Mouse (Mus musculus): ENCODE measurements around the gene Polr2a. TPM values are rescaled to one million over a fixed set of nuclear protein-coding genes. Genes with fewer than 3 reads are reported as not detected.
"Not testable (repeated sequence)": the region's sequence is repeated elsewhere in the genome, so short reads cannot be mapped to it uniquely, and the experiment has no call there.

Polr2a gene
- polyA plus RNA-seq, 1 experiment from 2014 or later = 13.0 TPM

DNA sequence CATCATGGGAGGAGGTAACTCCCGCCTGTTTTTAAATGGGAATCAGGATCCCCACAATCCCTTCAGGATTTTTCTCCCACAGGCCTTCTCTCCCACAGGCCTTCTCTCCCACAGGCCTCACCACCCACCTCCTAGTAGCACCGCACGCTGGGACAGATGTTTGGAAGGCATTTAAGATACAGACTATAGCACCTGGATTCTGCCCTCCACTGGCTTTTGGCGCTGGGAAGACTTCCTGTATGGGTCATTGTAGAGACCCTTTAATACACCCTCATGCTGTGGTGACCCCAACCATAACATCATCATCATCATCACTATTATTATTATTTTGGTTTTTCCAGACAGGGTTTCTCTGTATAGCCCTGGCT lies 51.0 kb downstream of the Polr2a start:
- Histone ChIP-seq H3K27me3 (ENCODE audit: control insufficient read depth, insufficient read depth, low read depth, low read length) (no peaks in the 10 kb centered on the region), H3K27ac (ENCODE audit: low read length) (no peak overlapping the region), H3K36me3 (ENCODE audit: control insufficient read depth, insufficient read depth, low read length) (no peaks in the 10 kb centered on the region), H3K9ac (ENCODE audit: low read depth, low read length) (no peak overlapping the region), H3K4me1 (ENCODE audit: control insufficient read depth, insufficient read depth, low read length) (no peaks in the 10 kb centered on the region), H3K4me3 (ENCODE audit: low read depth, low read length) (no peak overlapping the region), H3K4me2 (ENCODE audit: low read length) (no peak overlapping the region), H3K9me3 (replicated peaks; ENCODE audit: control insufficient read depth, low read length, poor library complexity, severe bottlenecking) (no peaks in the 10 kb centered on the region)
- ATAC-seq = no peak
- WGBS = 88% methylated on average over 4 of the region's 4 CpGs

DNA sequence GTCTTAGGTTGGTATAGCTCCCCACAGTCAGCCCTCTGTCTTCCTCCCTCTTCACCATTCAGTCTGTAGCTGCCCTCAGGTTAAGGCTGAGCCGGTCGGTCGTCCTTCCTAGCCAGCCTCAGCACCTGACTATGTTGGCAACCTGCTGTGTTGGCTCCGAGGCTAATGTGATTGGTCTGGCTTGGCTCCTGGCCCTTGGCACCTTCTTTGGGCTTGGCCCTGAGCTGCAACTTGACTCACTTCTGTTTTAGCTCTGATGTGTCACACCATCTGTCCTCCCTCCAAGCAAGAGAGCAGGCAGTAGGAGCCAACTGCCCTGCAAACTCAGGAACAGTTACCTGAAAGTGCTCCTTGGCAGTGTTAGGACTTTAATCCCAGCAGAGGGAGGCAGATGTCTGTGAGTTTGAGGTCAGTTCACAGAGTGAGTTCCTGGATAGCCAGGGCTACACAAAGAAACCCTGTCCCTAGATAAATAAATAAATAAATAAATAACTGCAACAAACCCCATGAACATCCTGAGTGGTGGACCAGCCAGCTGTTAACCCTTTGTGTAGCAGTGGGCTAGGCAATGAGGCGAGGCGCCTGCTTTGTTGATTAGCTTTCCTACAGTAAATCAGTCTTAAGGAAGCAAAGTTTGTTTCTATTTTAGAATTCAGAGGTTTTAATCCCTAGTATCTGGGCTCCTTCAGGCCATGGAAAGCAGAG lies 51.5 kb downstream of the Polr2a start:
- H3K36me3 ChIP-seq (ENCODE audit: control insufficient read depth, insufficient read depth, low read length) = no peaks in the 10 kb centered on the region
- ATAC-seq = no peak
- WGBS = 51% methylated on average over 6 of the region's 6 CpGs
- H3K27me3 ChIP-seq (ENCODE audit: control insufficient read depth, insufficient read depth, low read depth, low read length) = no peaks in the 10 kb centered on the region
- no peaks in the 10 kb centered on the region for H3K4me1 ChIP-seq (ENCODE audit: control insufficient read depth, insufficient read depth, low read length)
- H3K9ac ChIP-seq (ENCODE audit: low read depth, low read length) = no peak overlapping the region
- H3K4me2 ChIP-seq (ENCODE audit: low read length) = no peak overlapping the region
- no peak overlapping the region for H3K27ac ChIP-seq (ENCODE audit: low read length)
- no peak overlapping the region for H3K4me3 ChIP-seq (ENCODE audit: low read depth, low read length)
- no peaks in the 10 kb centered on the region for H3K9me3 ChIP-seq (replicated peaks; ENCODE audit: control insufficient read depth, low read length, poor library complexity, severe bottlenecking)

DNA sequence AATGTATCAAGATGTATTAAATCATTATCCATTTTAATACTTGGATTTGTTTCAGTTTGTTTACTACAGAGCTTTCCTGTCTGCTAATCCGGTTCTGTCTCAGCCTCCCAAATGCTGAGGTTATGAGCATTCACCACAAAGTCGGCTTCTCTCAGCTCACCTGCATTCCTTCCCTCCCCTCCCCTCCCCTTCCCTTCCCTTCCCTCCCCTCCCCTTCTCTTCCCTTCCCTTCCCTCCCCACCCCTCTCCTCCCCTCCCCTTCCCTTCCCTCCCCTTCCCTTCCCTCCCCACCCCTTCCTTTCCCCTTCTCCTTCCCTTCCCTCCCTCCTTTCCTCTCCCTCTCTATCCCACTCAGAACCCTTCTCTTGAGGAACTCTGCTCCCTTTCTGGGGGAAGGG lies 53.8 kb downstream of the Polr2a start:
- H3K27ac ChIP-seq (ENCODE audit: low read length) = no peak overlapping the region

DNA sequence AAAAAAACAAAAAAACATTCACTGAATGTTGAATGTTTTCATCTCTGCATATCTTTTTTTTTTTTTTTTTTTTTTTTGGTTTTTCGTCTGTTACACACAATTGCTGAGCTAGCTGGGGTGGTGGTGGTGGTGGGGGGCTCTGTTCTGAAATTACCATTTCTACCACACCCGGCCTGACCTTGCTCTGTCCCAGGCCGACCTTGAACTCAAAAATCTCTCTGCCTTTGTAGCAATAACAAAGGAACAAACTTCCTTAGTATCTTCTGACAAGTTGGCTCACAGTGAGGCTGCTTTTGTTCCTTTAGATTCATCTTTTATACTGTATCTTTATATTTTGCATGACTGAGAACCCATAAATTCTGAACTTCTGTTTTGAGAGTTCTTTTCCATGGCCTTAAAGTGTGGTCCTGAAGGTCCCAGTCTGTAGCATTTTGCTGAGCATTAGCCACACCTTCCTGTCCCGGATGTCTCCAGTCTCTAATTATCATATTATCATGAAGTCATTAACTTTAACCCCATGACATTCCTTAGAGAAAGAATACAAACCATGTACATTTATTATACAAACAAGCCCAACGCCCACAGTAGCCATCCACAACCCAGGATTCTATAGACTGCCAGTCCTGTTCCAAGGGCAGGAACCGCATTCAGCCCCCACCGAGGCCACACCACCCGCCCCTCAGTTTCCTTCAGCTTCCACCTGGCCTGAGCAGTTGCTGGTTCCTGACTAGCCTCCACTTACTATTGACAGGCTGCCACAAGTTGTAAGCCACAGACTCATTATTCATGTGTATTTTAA lies 54.4 kb downstream of the Polr2a start:
- 70% methylated on average over 8 of the region's 8 CpGs for WGBS
- H3K36me3 ChIP-seq (ENCODE audit: control insufficient read depth, insufficient read depth, low read length) = no peaks in the 10 kb centered on the region
- H3K9me3 ChIP-seq (replicated peaks; ENCODE audit: control insufficient read depth, low read length, poor library complexity, severe bottlenecking) = no peaks in the 10 kb centered on the region
- H3K27me3 ChIP-seq (ENCODE audit: control insufficient read depth, insufficient read depth, low read depth, low read length) = no peaks in the 10 kb centered on the region
- H3K4me3 ChIP-seq (ENCODE audit: low read depth, low read length) = no peak overlapping the region
- no peak overlapping the region for H3K27ac ChIP-seq (ENCODE audit: low read length)
- H3K9ac ChIP-seq (ENCODE audit: low read depth, low read length) = no peak overlapping the region
- H3K4me1 ChIP-seq (ENCODE audit: control insufficient read depth, insufficient read depth, low read length) = no peaks in the 10 kb centered on the region
- H3K4me2 ChIP-seq (ENCODE audit: low read length) = no peak overlapping the region
- ATAC-seq = no peak

More for the DNA sequence above, 53.8 kb downstream of the Polr2a start:
- H3K9ac ChIP-seq (ENCODE audit: low read depth, low read length) = no peak overlapping the region
- no peaks in the 10 kb centered on the region for H3K36me3 ChIP-seq (ENCODE audit: control insufficient read depth, insufficient read depth, low read length)
- no peak overlapping the region for H3K4me2 ChIP-seq (ENCODE audit: low read length)
- H3K4me3 ChIP-seq (ENCODE audit: low read depth, low read length) = no peak overlapping the region
- H3K27me3 ChIP-seq (ENCODE audit: control insufficient read depth, insufficient read depth, low read depth, low read length) = no peaks in the 10 kb centered on the region
- WGBS = 59% methylated on average over 2 of the region's 2 CpGs
- H3K9me3 ChIP-seq (replicated peaks; ENCODE audit: control insufficient read depth, low read length, poor library complexity, severe bottlenecking) = no peaks in the 10 kb centered on the region
- ATAC-seq = no peak
- H3K4me1 ChIP-seq (ENCODE audit: control insufficient read depth, insufficient read depth, low read length) = no peaks in the 10 kb centered on the region

DNA sequence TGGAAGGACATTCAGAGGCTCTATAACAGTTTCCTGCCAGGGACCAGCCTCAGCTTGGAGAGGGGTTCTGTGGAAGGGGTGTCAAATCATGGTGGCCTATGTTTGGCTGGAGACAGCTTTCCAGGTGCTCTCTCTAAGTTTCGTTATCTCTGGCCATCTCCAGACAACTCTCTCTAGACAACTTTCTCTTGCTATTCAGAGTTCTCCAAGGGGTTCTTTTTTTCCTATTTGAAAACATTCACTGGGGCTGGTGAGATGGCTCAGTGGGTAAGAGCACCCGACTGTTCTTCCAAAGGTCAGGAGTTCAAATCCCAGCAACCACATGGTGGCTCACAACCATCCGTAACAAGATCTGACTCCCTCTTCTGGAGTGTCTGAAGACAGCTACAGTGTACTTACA lies 55.1 kb downstream of the Polr2a start:
- not testable (repeated sequence) for H3K27ac ChIP-seq (ENCODE audit: low read length); H3K4me3 ChIP-seq (ENCODE audit: low read depth, low read length); H3K36me3 ChIP-seq (ENCODE audit: control insufficient read depth, insufficient read depth, low read length); H3K27me3 ChIP-seq (ENCODE audit: control insufficient read depth, insufficient read depth, low read depth, low read length); ATAC-seq; H3K9ac ChIP-seq (ENCODE audit: low read depth, low read length); H3K4me2 ChIP-seq (ENCODE audit: low read length); H3K4me1 ChIP-seq (ENCODE audit: control insufficient read depth, insufficient read depth, low read length); H3K9me3 ChIP-seq (replicated peaks; ENCODE audit: control insufficient read depth, low read length, poor library complexity, severe bottlenecking)
- WGBS = 73% methylated on average over 2 of the region's 3 CpGs

DNA sequence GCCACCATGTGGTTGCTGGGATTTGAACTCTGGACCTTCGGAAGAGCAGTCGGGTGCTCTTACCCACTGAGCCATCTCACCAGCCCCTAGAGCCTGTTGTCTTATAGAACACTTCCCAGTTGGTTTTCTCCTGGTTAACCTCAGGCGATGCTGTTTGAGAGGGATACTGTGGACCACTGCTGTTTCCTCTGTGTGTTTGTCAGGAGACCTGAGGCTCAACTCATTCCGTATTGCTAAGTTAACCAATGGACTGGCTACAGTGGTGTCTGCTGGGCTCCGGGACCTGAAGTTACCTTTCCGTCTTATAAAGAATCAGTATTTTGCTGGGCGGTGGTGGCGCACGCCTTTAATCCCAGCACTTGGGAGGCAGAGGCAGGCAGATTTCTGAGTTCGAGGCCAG lies 55.6 kb downstream of the Polr2a start:
- H3K27ac ChIP-seq (ENCODE audit: low read length); H3K27me3 ChIP-seq (ENCODE audit: control insufficient read depth, insufficient read depth, low read depth, low read length); H3K4me1 ChIP-seq (ENCODE audit: control insufficient read depth, insufficient read depth, low read length); H3K4me3 ChIP-seq (ENCODE audit: low read depth, low read length); H3K4me2 ChIP-seq (ENCODE audit: low read length); H3K36me3 ChIP-seq (ENCODE audit: control insufficient read depth, insufficient read depth, low read length); H3K9ac ChIP-seq (ENCODE audit: low read depth, low read length); ATAC-seq; H3K9me3 ChIP-seq (replicated peaks; ENCODE audit: control insufficient read depth, low read length, poor library complexity, severe bottlenecking): not testable (repeated sequence)
- 96% methylated on average over 10 of the region's 10 CpGs for WGBS

DNA sequence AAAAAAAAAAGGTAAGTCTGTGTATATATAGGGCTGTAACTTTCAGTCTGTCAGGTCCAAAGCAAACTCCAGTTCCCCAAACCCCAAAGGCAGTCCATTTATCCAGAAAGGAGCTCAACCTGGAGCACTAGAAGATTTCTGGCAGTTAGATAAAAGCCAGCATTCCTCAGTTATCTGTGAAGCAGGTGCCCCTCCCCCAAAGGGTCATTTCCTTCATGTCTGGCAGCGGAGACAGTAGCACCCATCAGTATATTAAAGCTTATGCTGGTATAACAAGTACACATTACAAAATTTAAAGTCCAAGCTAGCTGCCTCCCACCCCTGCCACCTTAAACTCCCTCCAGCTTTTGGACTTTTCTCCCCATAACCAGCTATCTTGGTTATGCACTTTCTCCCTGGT lies 58.8 kb downstream of the Polr2a start:
- 90% methylated on average over 1 of the region's 1 CpGs for WGBS
- no peak for ATAC-seq
- no peaks in the 10 kb centered on the region for H3K9me3 ChIP-seq (replicated peaks; ENCODE audit: control insufficient read depth, low read length, poor library complexity, severe bottlenecking)
- H3K27me3 ChIP-seq (ENCODE audit: control insufficient read depth, insufficient read depth, low read depth, low read length) = no peaks in the 10 kb centered on the region
- no peak overlapping the region for H3K4me3 ChIP-seq (ENCODE audit: low read depth, low read length)
- H3K9ac ChIP-seq (ENCODE audit: low read depth, low read length) = no peak overlapping the region
- H3K27ac ChIP-seq (ENCODE audit: low read length) = no peak overlapping the region
- peaks cover 14% of the 10 kb centered on the region for H3K4me1 ChIP-seq (ENCODE audit: control insufficient read depth, insufficient read depth, low read length)
- H3K36me3 ChIP-seq (ENCODE audit: control insufficient read depth, insufficient read depth, low read length) = no peaks in the 10 kb centered on the region
- H3K4me2 ChIP-seq (ENCODE audit: low read length) = no peak overlapping the region

DNA sequence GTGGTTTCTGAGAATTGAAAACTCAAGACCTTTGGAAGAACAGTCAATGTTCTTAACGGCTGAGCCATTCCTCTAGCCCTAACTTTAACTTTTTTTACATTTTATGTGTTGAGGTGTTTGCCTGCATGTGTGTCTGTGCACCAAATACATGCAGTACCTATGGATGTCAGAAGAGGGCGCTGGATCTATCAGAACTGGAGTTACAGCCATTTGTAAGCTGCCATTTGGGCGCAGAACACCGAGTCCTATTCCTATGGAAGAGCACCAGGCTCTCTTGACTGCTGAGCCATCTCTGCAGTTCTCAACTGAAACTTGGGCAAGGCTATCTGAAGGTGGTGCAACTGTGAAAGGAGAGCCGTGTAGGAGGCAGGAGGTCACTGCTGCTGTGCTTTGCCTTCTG lies 59.9 kb downstream of the Polr2a start:
- Histone ChIP-seq H3K9ac (ENCODE audit: low read depth, low read length) (no peak overlapping the region), H3K4me1 (ENCODE audit: control insufficient read depth, insufficient read depth, low read length) (peaks cover 14% of the 10 kb centered on the region), H3K27ac (ENCODE audit: low read length) (no peak overlapping the region), H3K27me3 (ENCODE audit: control insufficient read depth, insufficient read depth, low read depth, low read length) (no peaks in the 10 kb centered on the region), H3K4me2 (ENCODE audit: low read length) (no peak overlapping the region), H3K36me3 (ENCODE audit: control insufficient read depth, insufficient read depth, low read length) (no peaks in the 10 kb centered on the region), H3K4me3 (ENCODE audit: low read depth, low read length) (no peak overlapping the region), H3K9me3 (replicated peaks; ENCODE audit: control insufficient read depth, low read length, poor library complexity, severe bottlenecking) (no peaks in the 10 kb centered on the region)
- ATAC-seq = no peak
- 67% methylated on average over 5 of the region's 5 CpGs for WGBS

DNA sequence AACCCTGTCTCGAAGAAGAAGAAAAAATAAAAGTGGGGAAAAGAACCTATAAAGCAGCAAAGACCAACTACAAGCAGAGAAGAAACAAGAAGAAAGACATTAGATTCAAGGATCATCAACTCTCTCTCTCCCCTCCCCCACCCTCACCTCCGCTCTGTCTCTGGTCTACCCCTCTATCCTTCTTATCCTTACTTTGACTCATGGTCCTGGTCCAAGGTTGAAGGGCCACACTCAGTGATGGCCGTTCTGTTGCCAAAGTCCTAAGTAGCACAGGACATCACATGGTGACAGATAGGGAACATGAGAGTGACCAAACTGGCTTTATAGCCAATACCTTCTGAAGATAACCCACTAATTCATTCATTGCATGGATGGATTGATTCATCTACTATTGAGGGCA lies 61.0 kb downstream of the Polr2a start:
- no peak overlapping the region for H3K4me2 ChIP-seq (ENCODE audit: low read length)
- H3K27ac ChIP-seq (ENCODE audit: low read length) = no peak overlapping the region
- H3K36me3 ChIP-seq (ENCODE audit: control insufficient read depth, insufficient read depth, low read length) = no peaks in the 10 kb centered on the region
- WGBS = 86% methylated on average over 3 of the region's 3 CpGs
- H3K9me3 ChIP-seq (replicated peaks; ENCODE audit: control insufficient read depth, low read length, poor library complexity, severe bottlenecking) = no peaks in the 10 kb centered on the region
- no peak overlapping the region for H3K9ac ChIP-seq (ENCODE audit: low read depth, low read length)
- no peak for ATAC-seq
- peaks cover 14% of the 10 kb centered on the region for H3K4me1 ChIP-seq (ENCODE audit: control insufficient read depth, insufficient read depth, low read length)
- no peak overlapping the region for H3K4me3 ChIP-seq (ENCODE audit: low read depth, low read length)
- H3K27me3 ChIP-seq (ENCODE audit: control insufficient read depth, insufficient read depth, low read depth, low read length) = no peaks in the 10 kb centered on the region
